Mouse (Mus musculus): ENCODE results near the gene Psmg3. TPM values are rescaled to one million over a fixed set of nuclear protein-coding genes. Genes with fewer than 3 reads are reported as not detected.

Gene Psmg3
- polyA plus RNA-seq, 1 experiment from 2014 or later, result 74.5 TPM

DNA sequence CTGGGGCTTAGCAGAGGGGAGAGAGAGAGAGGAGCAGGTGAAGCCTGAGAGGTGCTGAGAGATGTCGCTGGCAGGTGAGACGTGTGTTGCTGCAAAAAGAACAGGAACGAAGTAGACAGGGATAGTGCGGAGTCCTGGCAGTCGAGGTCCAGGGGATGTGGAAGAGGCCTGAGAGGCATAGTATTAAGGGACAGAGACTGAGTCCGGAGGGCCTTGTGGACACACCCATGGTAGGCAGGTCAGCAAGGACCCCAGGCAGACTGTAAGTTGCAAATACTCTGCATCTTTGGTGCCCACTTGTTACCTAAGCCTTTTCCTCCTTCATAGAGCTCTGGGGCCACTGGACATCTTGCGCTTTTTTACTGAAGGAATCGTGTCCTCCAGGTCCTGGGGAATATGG is 25.5 kb downstream of the Psmg3 start:
- WGBS, result 93% methylated on average over 8 of the region's 8 CpGs
- no peak overlapping the region for H3K27ac ChIP-seq (ENCODE audit: low read depth, low read length)
- H3K4me3 ChIP-seq (ENCODE audit: low read depth, low read length), result no peak overlapping the region
- H3K4me1 ChIP-seq (replicated peaks; ENCODE audit: control insufficient read depth, insufficient read depth, low read length), result peaks cover 15% of the 10 kb centered on the region
- H3K4me2 ChIP-seq (replicated peaks; ENCODE audit: low read depth, low read length), result no peak overlapping the region
- DNase-seq (ENCODE audit: low spot score) (no peak), ATAC-seq (ENCODE audit: low FRiP score) (no peak)
- 0 out of 2 replicates have a peak, but pooled peaks cover 3% of the 10 kb centered on the region for H3K36me3 ChIP-seq (ENCODE audit: control insufficient read depth, insufficient read depth, low read length)
- no peak overlapping the region for H3K9ac ChIP-seq (ENCODE audit: low read depth, low read length)
- no peaks in the 10 kb centered on the region for H3K27me3 ChIP-seq (ENCODE audit: control insufficient read depth, insufficient read depth, low read length)
- H3K9me3 ChIP-seq (ENCODE audit: control insufficient read depth, low read length), result no peaks in the 10 kb centered on the region

GRCm38 (mm10) chr5:139799801-139800590 is 26.7 kb downstream of the Psmg3 start:
- Histone ChIP-seq H3K9me3 (ENCODE audit: control insufficient read depth, low read length) (no peaks in the 10 kb centered on the region), H3K27me3 (ENCODE audit: control insufficient read depth, insufficient read depth, low read length) (no peaks in the 10 kb centered on the region), H3K4me3 (ENCODE audit: low read depth, low read length) (no peak overlapping the region), H3K4me1 (replicated peaks; ENCODE audit: control insufficient read depth, insufficient read depth, low read length) (peaks cover 15% of the 10 kb centered on the region), H3K9ac (ENCODE audit: low read depth, low read length) (no peak overlapping the region), H3K27ac (ENCODE audit: low read depth, low read length) (no peak overlapping the region), H3K4me2 (replicated peaks; ENCODE audit: low read depth, low read length) (no peak overlapping the region), H3K36me3 (ENCODE audit: control insufficient read depth, insufficient read depth, low read length) (0 out of 2 replicates have a peak, but pooled peaks cover 3% of the 10 kb centered on the region)
- DNase-seq (ENCODE audit: low spot score) (no peak), ATAC-seq (ENCODE audit: low FRiP score) (no peak)
- WGBS, result 91% methylated on average over 33 of the region's 33 CpGs

- 92% methylated on average over 9 of the region's 9 CpGs for WGBS
Measured at GRCm38 (mm10) chr5:139799041-139799440, 27.6 kb downstream of the Psmg3 start.

DNA sequence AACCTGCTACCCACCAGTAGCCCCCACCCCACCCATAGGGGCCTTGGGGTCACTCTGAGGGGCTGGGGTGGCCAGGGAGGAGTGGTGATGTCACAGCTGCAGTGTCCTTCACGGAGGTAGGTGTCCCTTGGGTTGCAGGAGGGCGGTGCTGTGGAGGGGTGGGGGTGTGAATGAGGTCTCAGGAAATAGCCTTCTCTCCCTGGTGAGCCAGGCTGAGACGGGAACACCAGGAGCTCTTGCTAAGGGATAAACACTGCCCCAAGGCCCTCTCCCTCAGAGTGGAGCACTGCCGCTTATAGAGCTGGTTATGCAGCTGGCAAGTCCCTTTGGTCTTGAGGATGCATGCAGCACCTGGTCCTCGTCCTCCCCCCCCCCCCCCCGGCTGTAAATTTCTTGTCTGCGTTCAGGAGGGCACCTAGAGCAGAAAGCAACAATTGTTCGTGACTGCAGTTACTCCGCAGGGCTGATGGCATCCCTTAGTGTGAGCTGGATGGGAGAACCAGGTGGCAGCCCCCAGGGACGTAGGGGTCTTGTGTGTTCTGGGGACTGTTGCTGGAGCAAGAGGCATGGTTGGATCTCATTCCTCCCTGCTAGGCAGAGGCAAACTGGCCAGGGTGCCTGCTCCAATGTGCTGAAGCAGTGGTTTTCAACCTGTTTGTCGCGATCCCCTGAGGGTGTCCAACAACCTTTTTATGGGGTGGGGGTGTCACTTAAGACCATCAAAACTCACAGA is 28.4 kb downstream of the Psmg3 start:
- Histone ChIP-seq H3K36me3 (ENCODE audit: control insufficient read depth, insufficient read depth, low read length) (0 out of 2 replicates have a peak, but pooled peaks cover 3% of the 10 kb centered on the region), H3K4me3 (ENCODE audit: low read depth, low read length) (peak overlapping the region; percentile 12; the same call in 1 of the 2 replicates), H3K4me1 (replicated peaks; ENCODE audit: control insufficient read depth, insufficient read depth, low read length) (peaks cover 15% of the 10 kb centered on the region), H3K27me3 (ENCODE audit: control insufficient read depth, insufficient read depth, low read length) (no peaks in the 10 kb centered on the region), H3K9ac (ENCODE audit: low read depth, low read length) (peak overlapping the region; percentile 38; the same call in 1 of the 2 replicates), H3K4me2 (replicated peaks; ENCODE audit: low read depth, low read length) (peak overlapping the region; percentile 37), H3K9me3 (ENCODE audit: control insufficient read depth, low read length) (no peaks in the 10 kb centered on the region), H3K27ac (ENCODE audit: low read depth, low read length) (peak overlapping the region; percentile 85)
- WGBS, result 37% methylated on average over 12 of the region's 12 CpGs
- DNase-seq (ENCODE audit: low spot score) (no peak), ATAC-seq (ENCODE audit: low FRiP score) (no peak; the same call in 1 of the 2 replicates)

More at GRCm38 (mm10) chr5:139799041-139799440, 27.6 kb downstream of the Psmg3 start:
- Histone ChIP-seq H3K4me1 (replicated peaks; ENCODE audit: control insufficient read depth, insufficient read depth, low read length) (peaks cover 15% of the 10 kb centered on the region), H3K9ac (ENCODE audit: low read depth, low read length) (no peak overlapping the region), H3K27ac (ENCODE audit: low read depth, low read length) (no peak overlapping the region), H3K9me3 (ENCODE audit: control insufficient read depth, low read length) (no peaks in the 10 kb centered on the region), H3K4me2 (replicated peaks; ENCODE audit: low read depth, low read length) (no peak overlapping the region), H3K4me3 (ENCODE audit: low read depth, low read length) (no peak overlapping the region), H3K36me3 (ENCODE audit: control insufficient read depth, insufficient read depth, low read length) (0 out of 2 replicates have a peak, but pooled peaks cover 3% of the 10 kb centered on the region), H3K27me3 (ENCODE audit: control insufficient read depth, insufficient read depth, low read length) (no peaks in the 10 kb centered on the region)
- no peak for ATAC-seq (ENCODE audit: low FRiP score)
- DNase-seq (ENCODE audit: low spot score), result no peak

DNA sequence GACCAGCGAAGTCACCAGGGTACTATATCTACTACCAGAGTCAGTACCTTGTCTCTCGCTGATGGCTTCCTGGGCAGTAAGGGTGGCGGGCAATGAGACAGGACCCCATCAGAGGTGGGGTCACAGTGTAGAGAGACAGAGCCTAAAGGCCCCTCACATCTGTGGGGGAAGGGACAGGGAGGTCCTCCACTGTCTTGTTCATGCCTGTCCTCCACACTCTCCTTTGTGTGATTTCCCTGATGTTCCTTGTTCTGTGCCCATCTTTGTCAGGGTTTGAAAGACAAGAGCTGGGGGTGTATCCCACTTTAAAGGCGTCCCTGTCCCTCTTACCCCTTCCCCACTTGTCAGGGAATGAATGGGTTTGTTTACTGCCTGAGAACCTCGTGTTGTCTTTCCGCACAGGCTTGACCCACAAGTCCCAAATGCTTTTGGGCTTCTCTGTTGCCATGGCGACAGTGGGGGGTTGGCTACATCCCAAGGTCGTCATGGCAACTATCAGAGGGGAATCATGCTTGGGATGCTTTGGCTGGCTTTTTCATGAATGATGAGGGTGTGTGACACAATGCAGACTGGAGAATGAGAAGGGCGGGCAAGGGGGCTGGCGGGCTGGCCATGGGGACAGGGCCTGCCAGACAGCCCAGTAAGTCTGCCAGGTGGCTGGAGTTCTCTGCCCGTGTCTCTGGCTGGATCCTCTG is 29.1 kb downstream of the Psmg3 start:
- DNase-seq (ENCODE audit: low spot score) (peak; percentile 97), ATAC-seq (ENCODE audit: low FRiP score) (peak; percentile 92)
- Histone ChIP-seq H3K36me3 (ENCODE audit: control insufficient read depth, insufficient read depth, low read length) (0 out of 2 replicates have a peak, but pooled peaks cover 3% of the 10 kb centered on the region), H3K27ac (ENCODE audit: low read depth, low read length) (peak overlapping the region; percentile 85), H3K9ac (ENCODE audit: low read depth, low read length) (peak overlapping the region; percentile 37; the same call in 1 of the 2 replicates), H3K4me2 (replicated peaks; ENCODE audit: low read depth, low read length) (peak overlapping the region; percentile 37), H3K9me3 (ENCODE audit: control insufficient read depth, low read length) (no peaks in the 10 kb centered on the region), H3K4me3 (ENCODE audit: low read depth, low read length) (0 out of 2 replicates have a peak overlapping the region, but pooled peaks have one; percentile 12), H3K27me3 (ENCODE audit: control insufficient read depth, insufficient read depth, low read length) (no peaks in the 10 kb centered on the region), H3K4me1 (replicated peaks; ENCODE audit: control insufficient read depth, insufficient read depth, low read length) (peaks cover 15% of the 10 kb centered on the region)
- WGBS, result 18% methylated on average over 11 of the region's 11 CpGs

DNA sequence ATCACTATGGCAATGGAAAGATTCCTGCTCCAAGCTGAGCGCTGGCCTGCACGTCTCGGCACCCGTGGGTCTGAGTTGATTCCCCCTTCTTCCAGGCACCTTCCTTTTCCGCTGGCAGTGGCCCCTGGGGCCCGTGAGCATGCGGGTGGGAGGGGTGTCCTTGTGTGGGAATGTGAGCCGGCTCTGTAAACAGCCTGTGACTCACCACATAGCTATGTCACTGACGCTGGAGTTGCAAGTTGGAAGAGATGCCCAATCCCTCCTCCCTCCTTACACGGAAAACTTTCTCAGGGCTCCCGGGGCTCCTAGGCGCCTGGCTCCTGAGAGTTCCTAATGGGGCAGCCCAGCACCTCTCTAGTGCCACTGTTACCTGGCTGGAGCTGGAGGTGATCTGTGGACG is 29.8 kb downstream of the Psmg3 start:
- Histone ChIP-seq H3K27ac (ENCODE audit: low read depth, low read length) (peak overlapping the region; percentile 60), H3K27me3 (ENCODE audit: control insufficient read depth, insufficient read depth, low read length) (peaks cover 3% of the 10 kb centered on the region; the same call in 1 of the 2 replicates), H3K4me3 (ENCODE audit: low read depth, low read length) (no peak overlapping the region), H3K9ac (ENCODE audit: low read depth, low read length) (peak overlapping the region; percentile 12; the same call in 1 of the 2 replicates), H3K9me3 (ENCODE audit: control insufficient read depth, low read length) (no peaks in the 10 kb centered on the region), H3K4me2 (replicated peaks; ENCODE audit: low read depth, low read length) (peak overlapping the region; percentile 20; the same call in 1 of the 2 replicates), H3K4me1 (replicated peaks; ENCODE audit: control insufficient read depth, insufficient read depth, low read length) (peaks cover 18% of the 10 kb centered on the region), H3K36me3 (ENCODE audit: control insufficient read depth, insufficient read depth, low read length) (0 out of 2 replicates have a peak, but pooled peaks cover 3% of the 10 kb centered on the region)
- ATAC-seq (ENCODE audit: low FRiP score) (peak; percentile 20; the same call in 1 of the 2 replicates), DNase-seq (ENCODE audit: low spot score) (peak; percentile 40)
- WGBS, result 15% methylated on average over 13 of the region's 13 CpGs

DNA sequence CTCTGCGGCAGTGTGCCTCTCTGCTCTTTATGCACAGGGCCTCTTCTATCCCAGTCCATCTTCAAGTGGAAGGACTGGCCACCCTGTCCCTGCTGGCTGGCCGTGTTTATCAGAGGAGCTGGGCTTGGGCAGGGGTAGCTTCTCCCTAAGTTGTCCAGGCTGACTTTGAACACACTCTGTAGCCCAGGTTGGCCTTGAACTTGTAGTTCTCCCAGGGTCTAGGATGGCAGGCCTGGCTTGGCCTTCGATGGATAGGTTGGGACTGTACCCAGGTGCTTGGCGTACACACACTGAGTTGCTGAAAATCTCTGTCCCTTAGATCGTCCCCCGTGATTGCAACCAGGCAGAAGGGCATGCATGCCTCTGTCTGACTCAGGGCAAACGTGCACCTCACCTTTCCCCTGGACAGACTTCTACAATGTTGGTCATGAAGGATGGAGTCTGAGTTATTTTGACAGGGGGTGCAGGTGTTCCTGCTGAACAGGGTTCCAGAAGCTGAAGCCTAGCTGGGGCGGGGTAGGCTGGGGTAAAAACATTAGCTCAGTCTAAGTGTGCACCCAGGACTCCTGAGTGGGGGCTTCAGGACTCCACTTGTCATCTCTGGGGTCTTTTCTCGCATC is 30.6 kb downstream of the Psmg3 start:
- Histone ChIP-seq H3K27me3 (ENCODE audit: control insufficient read depth, insufficient read depth, low read length) (peaks cover 3% of the 10 kb centered on the region; the same call in 1 of the 2 replicates), H3K4me2 (replicated peaks; ENCODE audit: low read depth, low read length) (no peak overlapping the region)

DNA sequence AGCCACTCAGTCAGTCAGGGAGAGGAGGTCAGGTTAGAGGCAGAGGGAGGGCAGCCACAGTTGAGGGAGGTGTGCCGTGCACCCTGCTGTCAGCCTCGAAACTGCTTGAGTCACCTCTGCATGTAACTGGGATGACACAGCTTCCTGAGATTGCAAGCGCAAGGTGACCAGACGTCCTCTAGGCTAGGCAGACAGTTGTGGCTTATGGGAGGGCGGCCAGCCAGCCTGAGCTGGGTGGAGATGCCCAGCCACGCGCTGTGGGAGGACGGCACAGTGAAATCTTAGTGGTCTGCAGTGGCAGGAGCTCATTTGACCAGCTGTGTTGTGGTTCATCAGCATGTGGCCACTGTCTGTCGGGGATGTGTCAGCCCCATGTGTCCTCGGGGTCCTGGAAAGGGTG is 31.7 kb downstream of the Psmg3 start:
- WGBS, result 67% methylated on average over 10 of the region's 10 CpGs
- no peak overlapping the region for H3K27ac ChIP-seq (ENCODE audit: low read depth, low read length)
- H3K27me3 ChIP-seq (ENCODE audit: control insufficient read depth, insufficient read depth, low read length), result peaks cover 3% of the 10 kb centered on the region; the same call in 1 of the 2 replicates
- no peak overlapping the region for H3K4me2 ChIP-seq (replicated peaks; ENCODE audit: low read depth, low read length)
- ATAC-seq (ENCODE audit: low FRiP score), result no peak
- H3K4me1 ChIP-seq (replicated peaks; ENCODE audit: control insufficient read depth, insufficient read depth, low read length), result peaks cover 18% of the 10 kb centered on the region
- H3K4me3 ChIP-seq (ENCODE audit: low read depth, low read length), result no peak overlapping the region
- H3K36me3 ChIP-seq (ENCODE audit: control insufficient read depth, insufficient read depth, low read length), result no peaks in the 10 kb centered on the region
- DNase-seq (ENCODE audit: low spot score), result no peak
- H3K9me3 ChIP-seq (ENCODE audit: control insufficient read depth, low read length), result no peaks in the 10 kb centered on the region
- no peak overlapping the region for H3K9ac ChIP-seq (ENCODE audit: low read depth, low read length)

More for the DNA sequence above, 30.6 kb downstream of the Psmg3 start:
- WGBS, result 82% methylated on average over 9 of the region's 9 CpGs
- no peak overlapping the region for H3K9ac ChIP-seq (ENCODE audit: low read depth, low read length)
- DNase-seq (ENCODE audit: low spot score), result no peak
- no peak for ATAC-seq (ENCODE audit: low FRiP score)
- no peak overlapping the region for H3K27ac ChIP-seq (ENCODE audit: low read depth, low read length)
- no peak overlapping the region for H3K4me3 ChIP-seq (ENCODE audit: low read depth, low read length)
- H3K4me1 ChIP-seq (replicated peaks; ENCODE audit: control insufficient read depth, insufficient read depth, low read length), result peaks cover 18% of the 10 kb centered on the region
- H3K36me3 ChIP-seq (ENCODE audit: control insufficient read depth, insufficient read depth, low read length), result 0 out of 2 replicates have a peak, but pooled peaks cover 3% of the 10 kb centered on the region
- no peaks in the 10 kb centered on the region for H3K9me3 ChIP-seq (ENCODE audit: control insufficient read depth, low read length)

All from hindbrain, embryonic 11.5 days (tissue).